Mouse (Mus musculus) hindbrain, embryonic 12.5 days (tissue): ENCODE results near the gene Prkab1. TPM values are rescaled to one million over a fixed set of nuclear protein-coding genes. Genes with fewer than 3 reads are reported as not detected.

Experiments used
- ATAC-seq: fragments of 200-750 bp; cut with Nextera tagmentation; 2 replicates; pipeline ENCODE4 v1.8.0; 2017; ENCODE audit warnings: moderate TSS enrichment; ENCODE audit not compliant: low FRiP score
- H3K27ac ChIP-seq: fragments of 300-500 bp; sonication (generic); 2 replicates; pipeline ENCODE4 v1.5.1; 2016; ENCODE audit warnings: mild to moderate bottlenecking
- H3K27me3 ChIP-seq: fragments of 300-500 bp; sonication (generic); 2 replicates; pipeline ENCODE4 v1.6.1; 2016; ENCODE audit warnings: mild to moderate bottlenecking
- H3K36me3 ChIP-seq: fragments of 300-500 bp; sonication (generic); 2 replicates; pipeline ENCODE4 v1.6.1; 2016; ENCODE audit warnings: mild to moderate bottlenecking
- H3K4me1 ChIP-seq: fragments of 300-500 bp; sonication (generic); 2 replicates; pipeline ENCODE4 v1.6.1; 2016
- H3K4me2 ChIP-seq: fragments of 300-500 bp; sonication (generic); replicated peaks from 2 replicates; pipeline ENCODE4 v1.6.1; 2016; ENCODE audit warnings: mild to moderate bottlenecking
- H3K4me3 ChIP-seq: fragments of 300-500 bp; sonication (generic); 2 replicates; pipeline ENCODE4 v1.5.1; 2016; ENCODE audit warnings: mild to moderate bottlenecking
- H3K9ac ChIP-seq: fragments of 300-500 bp; sonication (generic); 2 replicates; pipeline ENCODE4 v1.6.1; 2016; ENCODE audit warnings: mild to moderate bottlenecking, moderate library complexity
- H3K9me3 ChIP-seq: fragments of 300-500 bp; sonication (generic); replicated peaks from 2 replicates; pipeline ENCODE4 v1.6.1; 2016; ENCODE audit warnings: mild to moderate bottlenecking
- WGBS: fragments of 180-500 bp; shearing (Covaris S2); methylation state at CpG from one replicate; pipeline ENCODE4 v1.1.7; 2016; 5-methylcytosine and 5-hydroxymethylcytosine counted together
- polyA plus RNA-seq: library from polyadenylated mRNA; unstranded; fragments of >200 nt; fragmentation: Nextera tagmentation; extraction: Ambion mirVana; gene quantifications from 2 replicates; pipeline ENCODE4 v1.2.1, GENCODE M21; 2016

Gene Prkab1
- polyA plus RNA-seq, 1 experiment from 2014 or later = 60.5 TPM

DNA sequence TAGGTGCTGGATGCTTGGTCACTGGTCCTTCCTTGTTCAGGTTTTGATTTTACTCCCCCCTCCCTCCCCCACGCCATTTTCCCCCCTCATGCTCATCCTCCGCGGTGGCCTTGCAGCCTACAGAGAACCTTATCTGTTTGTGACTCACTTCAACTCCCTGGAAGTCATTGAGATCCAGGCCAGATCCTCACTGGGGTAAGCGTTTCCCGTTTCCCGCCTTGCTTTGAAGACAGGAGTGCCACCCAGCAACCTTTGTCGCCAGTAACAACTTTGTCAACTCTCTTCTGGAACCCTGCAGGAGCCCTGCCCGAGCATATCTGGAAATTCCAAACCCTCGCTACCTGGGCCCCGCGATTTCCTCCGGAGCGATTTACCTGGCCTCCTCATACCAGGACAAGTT lies 26.9 kb downstream of the Prkab1 start:
- H3K36me3 ChIP-seq = peaks cover 38% of the 10 kb centered on the region
- WGBS = 71% methylated on average over 13 of the region's 13 CpGs

GRCm38 (mm10) chr5:115994101-115994500 lies 30.2 kb downstream of the Prkab1 start:
- 90% methylated on average over 15 of the region's 15 CpGs for WGBS
- Histone ChIP-seq H3K4me1 (no peaks in the 10 kb centered on the region), H3K4me3 (no peak overlapping the region), H3K9ac (no peak overlapping the region), H3K9me3 (peaks cover 7% of the 10 kb centered on the region; the same call in 1 of the 2 replicates), H3K36me3 (peaks cover 57% of the 10 kb centered on the region), H3K27ac (no peak overlapping the region), H3K4me2 (no peak overlapping the region), H3K27me3 (no peaks in the 10 kb centered on the region)
- ATAC-seq = no peak

More for the DNA sequence above, 26.9 kb downstream of the Prkab1 start:
- Histone ChIP-seq H3K4me3 (no peak overlapping the region), H3K27me3 (no peaks in the 10 kb centered on the region), H3K9me3 (no peaks in the 10 kb centered on the region), H3K4me1 (no peaks in the 10 kb centered on the region), H3K27ac (no peak overlapping the region), H3K9ac (no peak overlapping the region), H3K4me2 (no peak overlapping the region)
- ATAC-seq = no peak

- peaks cover 74% of the 10 kb centered on the region for H3K36me3 ChIP-seq
- WGBS = 94% methylated on average over 11 of the region's 11 CpGs
- no peak for ATAC-seq
Observed at GRCm38 (mm10) chr5:115991717-115992116, 32.6 kb downstream of the Prkab1 start.

GRCm38 (mm10) chr5:115987284-115987683 lies 37.0 kb downstream of the Prkab1 start:
- Histone ChIP-seq H3K27ac (no peak overlapping the region), H3K9me3 (peaks cover 7% of the 10 kb centered on the region; the same call in 1 of the 2 replicates), H3K4me2 (no peak overlapping the region), H3K9ac (no peak overlapping the region), H3K27me3 (no peaks in the 10 kb centered on the region), H3K36me3 (peaks cover 76% of the 10 kb centered on the region), H3K4me1 (no peaks in the 10 kb centered on the region), H3K4me3 (no peak overlapping the region)
- WGBS = 90% methylated on average over 12 of the region's 12 CpGs
- no peak for ATAC-seq

More at GRCm38 (mm10) chr5:115991717-115992116, 32.6 kb downstream of the Prkab1 start:
- H3K4me2 ChIP-seq = no peak overlapping the region
- H3K4me3 ChIP-seq = no peak overlapping the region
- no peaks in the 10 kb centered on the region for H3K27me3 ChIP-seq
- H3K9ac ChIP-seq = no peak overlapping the region
- H3K27ac ChIP-seq = no peak overlapping the region
- peaks cover 7% of the 10 kb centered on the region; the same call in 1 of the 2 replicates for H3K9me3 ChIP-seq
- no peaks in the 10 kb centered on the region for H3K4me1 ChIP-seq

GRCm38 (mm10) chr5:115985101-115985500 lies 39.2 kb downstream of the Prkab1 start:
- H3K4me2 ChIP-seq = no peak overlapping the region
- peaks cover 69% of the 10 kb centered on the region for H3K36me3 ChIP-seq
- no peaks in the 10 kb centered on the region for H3K4me1 ChIP-seq
- 93% methylated on average over 11 of the region's 11 CpGs for WGBS
- peaks cover under 1% of the 10 kb centered on the region; the same call in 1 of the 2 replicates for H3K9me3 ChIP-seq
- no peak overlapping the region for H3K9ac ChIP-seq
- H3K27ac ChIP-seq = no peak overlapping the region
- H3K27me3 ChIP-seq = no peaks in the 10 kb centered on the region
- no peak for ATAC-seq
- no peak overlapping the region for H3K4me3 ChIP-seq

- ATAC-seq = no peak
- no peak overlapping the region for H3K4me2 ChIP-seq
- WGBS = 91% methylated on average over 6 of the region's 6 CpGs
- no peaks in the 10 kb centered on the region for H3K9me3 ChIP-seq
- no peak overlapping the region for H3K9ac ChIP-seq
- no peak overlapping the region for H3K4me3 ChIP-seq
- no peak overlapping the region for H3K27ac ChIP-seq
- H3K36me3 ChIP-seq = peaks cover 61% of the 10 kb centered on the region
- no peaks in the 10 kb centered on the region for H3K27me3 ChIP-seq
- H3K4me1 ChIP-seq = no peaks in the 10 kb centered on the region
Observed at GRCm38 (mm10) chr5:115984392-115984791, 39.9 kb downstream of the Prkab1 start.

DNA sequence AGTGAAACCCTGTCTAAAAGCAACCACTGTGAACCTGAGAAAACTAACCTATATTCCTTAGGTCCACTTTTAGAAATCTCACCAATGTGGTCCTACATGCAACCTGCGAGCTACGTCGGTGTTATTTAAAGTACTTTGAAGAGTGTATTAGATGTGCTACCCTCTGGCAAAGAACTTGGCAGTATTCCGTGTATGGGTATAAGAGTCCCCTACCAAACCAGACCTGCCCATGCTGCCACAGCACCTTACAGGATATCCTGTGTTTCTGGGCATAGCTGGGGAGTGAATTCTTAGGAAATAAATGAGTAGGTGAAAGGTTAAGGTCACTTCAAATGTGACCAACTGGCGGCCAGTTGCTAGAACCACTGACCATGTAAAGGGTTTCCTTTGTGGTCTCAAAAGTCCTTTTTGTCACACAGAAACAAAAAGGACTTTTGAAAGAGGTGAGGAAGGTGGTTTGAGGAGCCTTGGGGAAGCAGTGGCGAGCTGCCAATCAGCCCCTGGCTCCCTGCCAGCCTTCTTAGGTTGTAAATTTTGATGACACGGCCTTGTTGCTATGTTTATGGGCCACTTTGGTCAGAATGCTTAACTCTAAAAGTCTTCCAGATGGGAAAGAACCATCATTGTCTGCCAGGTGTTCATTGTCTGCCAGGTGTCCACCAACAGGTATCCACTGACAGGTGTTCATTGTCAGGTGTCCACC lies 41.5 kb downstream of the Prkab1 start:
- Histone ChIP-seq H3K36me3 (peaks cover 48% of the 10 kb centered on the region), H3K4me2 (no peak overlapping the region), H3K9me3 (no peaks in the 10 kb centered on the region), H3K4me1 (peaks cover 6% of the 10 kb centered on the region; the same call in 1 of the 2 replicates), H3K9ac (no peak overlapping the region), H3K27ac (no peak overlapping the region), H3K27me3 (no peaks in the 10 kb centered on the region), H3K4me3 (no peak overlapping the region)
- ATAC-seq = no peak
- 81% methylated on average over 7 of the region's 7 CpGs for WGBS

DNA sequence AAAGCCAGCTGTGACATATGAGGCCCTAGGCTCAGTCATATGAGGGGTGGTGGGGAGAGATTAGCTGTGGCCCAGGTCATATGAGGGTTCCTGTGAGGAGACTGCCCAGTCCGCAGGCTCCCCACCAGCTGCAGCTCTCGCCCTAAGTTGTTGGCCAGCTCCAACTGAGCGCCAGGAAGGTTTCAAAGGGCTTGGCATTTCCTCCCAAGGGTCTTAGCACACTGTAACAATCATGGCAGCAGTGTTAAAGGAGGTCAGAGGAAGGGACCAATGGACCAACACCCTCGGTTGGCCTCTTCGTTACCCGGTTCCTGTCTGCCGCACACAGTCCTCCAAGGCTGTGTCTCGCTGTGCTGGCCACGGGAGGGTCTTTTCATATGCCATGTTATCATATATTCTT lies 43.8 kb downstream of the Prkab1 start:
- H3K36me3 ChIP-seq = peaks cover 30% of the 10 kb centered on the region
- no peaks in the 10 kb centered on the region for H3K9me3 ChIP-seq
- H3K9ac ChIP-seq = no peak overlapping the region
- H3K4me1 ChIP-seq = peaks cover 6% of the 10 kb centered on the region; the same call in 1 of the 2 replicates
- H3K4me3 ChIP-seq = no peak overlapping the region
- 92% methylated on average over 9 of the region's 9 CpGs for WGBS
- no peak overlapping the region for H3K27ac ChIP-seq
- no peak for ATAC-seq
- H3K4me2 ChIP-seq = no peak overlapping the region
- no peaks in the 10 kb centered on the region for H3K27me3 ChIP-seq

GRCm38 (mm10) chr5:115979134-115979696 lies 45.1 kb downstream of the Prkab1 start:
- peaks cover 6% of the 10 kb centered on the region; the same call in 1 of the 2 replicates for H3K4me1 ChIP-seq
- no peaks in the 10 kb centered on the region for H3K27me3 ChIP-seq
- no peak for ATAC-seq
- no peak overlapping the region for H3K4me3 ChIP-seq
- peaks cover 25% of the 10 kb centered on the region; the same call in 1 of the 2 replicates for H3K36me3 ChIP-seq
- no peak overlapping the region for H3K9ac ChIP-seq
- H3K27ac ChIP-seq = no peak overlapping the region
- H3K4me2 ChIP-seq = no peak overlapping the region
- 60% methylated on average over 16 of the region's 16 CpGs for WGBS
- H3K9me3 ChIP-seq = no peaks in the 10 kb centered on the region

DNA sequence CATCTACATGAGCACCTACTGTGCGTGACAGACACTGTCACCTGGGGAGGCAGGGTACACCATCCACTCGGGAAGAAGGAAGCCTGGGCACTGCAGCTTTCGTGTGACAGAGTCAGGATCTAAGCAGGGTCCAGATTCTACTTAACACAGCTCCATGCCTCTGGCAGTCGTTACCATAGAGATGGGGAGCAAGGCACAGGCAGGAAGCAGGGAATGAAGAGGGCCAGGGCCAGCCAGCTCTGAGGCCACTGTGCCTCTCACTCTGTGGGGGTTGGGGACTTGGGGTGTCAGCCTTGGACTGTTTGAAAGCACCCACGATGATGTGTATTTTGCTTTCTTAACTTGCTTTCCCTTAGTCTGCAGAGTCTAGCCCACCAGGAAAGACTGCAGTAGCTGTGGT lies 46.1 kb downstream of the Prkab1 start:
- Histone ChIP-seq H3K4me3 (no peak overlapping the region), H3K36me3 (peaks cover 26% of the 10 kb centered on the region; the same call in 1 of the 2 replicates), H3K4me1 (peaks cover 6% of the 10 kb centered on the region; the same call in 1 of the 2 replicates), H3K9me3 (no peaks in the 10 kb centered on the region), H3K27ac (peak overlapping the region; percentile 55; the same call in 1 of the 2 replicates), H3K4me2 (no peak overlapping the region), H3K9ac (no peak overlapping the region), H3K27me3 (no peaks in the 10 kb centered on the region)
- no peak for ATAC-seq
- 65% methylated on average over 5 of the region's 5 CpGs for WGBS

- Histone ChIP-seq H3K4me3 (no peak overlapping the region), H3K4me2 (no peak overlapping the region), H3K9me3 (no peaks in the 10 kb centered on the region), H3K27me3 (no peaks in the 10 kb centered on the region), H3K4me1 (peaks cover 6% of the 10 kb centered on the region; the same call in 1 of the 2 replicates), H3K27ac (peak overlapping the region; percentile 55; the same call in 1 of the 2 replicates), H3K9ac (no peak overlapping the region), H3K36me3 (peaks cover 22% of the 10 kb centered on the region; the same call in 1 of the 2 replicates)
- 77% methylated on average over 10 of the region's 10 CpGs for WGBS
- ATAC-seq = no peak
Observed at GRCm38 (mm10) chr5:115977757-115978156, 46.6 kb downstream of the Prkab1 start.

DNA sequence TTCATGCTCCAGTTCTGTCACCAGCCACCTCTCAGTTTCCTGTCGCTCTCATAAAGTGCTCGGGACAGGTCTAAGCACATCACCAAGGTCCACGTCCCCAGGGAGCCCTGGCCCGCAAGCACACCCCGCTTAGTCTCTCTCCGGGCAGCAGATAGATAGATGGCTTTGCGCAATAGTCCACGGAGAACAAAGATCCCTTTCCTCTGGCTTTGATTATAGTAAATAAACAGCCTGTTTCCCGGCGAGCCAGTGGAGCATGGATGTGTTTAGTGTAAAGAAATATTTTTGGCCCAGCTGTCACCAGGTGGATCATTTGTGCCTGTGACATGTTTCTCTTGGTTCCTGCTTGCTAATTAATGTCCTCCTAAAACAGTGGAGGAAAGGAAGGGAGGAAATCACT lies 47.0 kb downstream of the Prkab1 start:
- H3K9ac ChIP-seq = no peak overlapping the region
- WGBS = 74% methylated on average over 10 of the region's 10 CpGs
- H3K4me3 ChIP-seq = no peak overlapping the region
- H3K4me1 ChIP-seq = peaks cover 6% of the 10 kb centered on the region; the same call in 1 of the 2 replicates
- H3K27ac ChIP-seq = no peak overlapping the region
- no peak overlapping the region for H3K4me2 ChIP-seq
- no peaks in the 10 kb centered on the region for H3K9me3 ChIP-seq
- peaks cover 22% of the 10 kb centered on the region; the same call in 1 of the 2 replicates for H3K36me3 ChIP-seq
- H3K27me3 ChIP-seq = no peaks in the 10 kb centered on the region
- ATAC-seq = no peak
